Mouse (Mus musculus) forebrain, embryonic 15.5 days (tissue): ENCODE data around the gene Bst2. TPM values are rescaled to one million over a fixed set of nuclear protein-coding genes. Genes with fewer than 3 reads are reported as not detected.
A peak's percentile ranks its signal among the peaks of the same experiment; 100 is the strongest.

Experiments
- ATAC-seq: fragments of 200-750 bp; cut with Nextera tagmentation; replicated peaks from 2 replicates; pipeline ENCODE4 v1.8.0; 2017; ENCODE audit warnings: mild to moderate bottlenecking, moderate TSS enrichment, moderate library complexity
- H3K27ac ChIP-seq: fragments of 300-500 bp; sonication (generic); replicated peaks from 2 replicates; pipeline ENCODE4 v1.5.1; 2015; ENCODE audit warnings: mild to moderate bottlenecking, inconsistent platforms
- H3K27me3 ChIP-seq: fragments of 300-500 bp; sonication (generic); 2 replicates; pipeline ENCODE4 v1.6.1; 2015; ENCODE audit warnings: inconsistent platforms
- H3K36me3 ChIP-seq: fragments of 300-500 bp; sonication (generic); 2 replicates; pipeline ENCODE4 v1.6.1; 2015; ENCODE audit warnings: mild to moderate bottlenecking, inconsistent platforms
- H3K4me1 ChIP-seq: fragments of 300-500 bp; sonication (generic); 2 replicates; pipeline ENCODE4 v1.6.1; 2015; ENCODE audit warnings: inconsistent platforms
- H3K4me2 ChIP-seq: fragments of 300-500 bp; sonication (generic); replicated peaks from 2 replicates; pipeline ENCODE4 v1.6.1; 2015; ENCODE audit warnings: mild to moderate bottlenecking, inconsistent platforms
- H3K4me3 ChIP-seq: fragments of 300-500 bp; sonication (generic); 2 replicates; pipeline ENCODE4 v1.5.1; 2015; ENCODE audit warnings: mild to moderate bottlenecking, inconsistent platforms
- H3K9ac ChIP-seq: fragments of 300-500 bp; sonication (generic); replicated peaks from 2 replicates; pipeline ENCODE4 v1.6.1; 2015; ENCODE audit warnings: mild to moderate bottlenecking, inconsistent platforms
- H3K9me3 ChIP-seq: fragments of 300-500 bp; sonication (generic); 2 replicates; pipeline ENCODE4 v1.6.1; 2016; ENCODE audit warnings: inconsistent platforms
- WGBS: fragments of 180-500 bp; shearing (Covaris S2); methylation state at CpG from one replicate; pipeline ENCODE4 v1.1.7; 2015; ENCODE audit warnings: mixed read lengths; 5-methylcytosine and 5-hydroxymethylcytosine counted together
- polyA plus RNA-seq: library from polyadenylated mRNA; unstranded; fragments of >200 nt; fragmentation: Nextera tagmentation; extraction: Ambion mirVana; gene quantifications from 2 replicates; pipeline ENCODE4 v1.2.1, GENCODE M21; 2015

Gene Bst2
- polyA plus RNA-seq, 1 experiment from 2014 or later = 8.5 TPM

DNA sequence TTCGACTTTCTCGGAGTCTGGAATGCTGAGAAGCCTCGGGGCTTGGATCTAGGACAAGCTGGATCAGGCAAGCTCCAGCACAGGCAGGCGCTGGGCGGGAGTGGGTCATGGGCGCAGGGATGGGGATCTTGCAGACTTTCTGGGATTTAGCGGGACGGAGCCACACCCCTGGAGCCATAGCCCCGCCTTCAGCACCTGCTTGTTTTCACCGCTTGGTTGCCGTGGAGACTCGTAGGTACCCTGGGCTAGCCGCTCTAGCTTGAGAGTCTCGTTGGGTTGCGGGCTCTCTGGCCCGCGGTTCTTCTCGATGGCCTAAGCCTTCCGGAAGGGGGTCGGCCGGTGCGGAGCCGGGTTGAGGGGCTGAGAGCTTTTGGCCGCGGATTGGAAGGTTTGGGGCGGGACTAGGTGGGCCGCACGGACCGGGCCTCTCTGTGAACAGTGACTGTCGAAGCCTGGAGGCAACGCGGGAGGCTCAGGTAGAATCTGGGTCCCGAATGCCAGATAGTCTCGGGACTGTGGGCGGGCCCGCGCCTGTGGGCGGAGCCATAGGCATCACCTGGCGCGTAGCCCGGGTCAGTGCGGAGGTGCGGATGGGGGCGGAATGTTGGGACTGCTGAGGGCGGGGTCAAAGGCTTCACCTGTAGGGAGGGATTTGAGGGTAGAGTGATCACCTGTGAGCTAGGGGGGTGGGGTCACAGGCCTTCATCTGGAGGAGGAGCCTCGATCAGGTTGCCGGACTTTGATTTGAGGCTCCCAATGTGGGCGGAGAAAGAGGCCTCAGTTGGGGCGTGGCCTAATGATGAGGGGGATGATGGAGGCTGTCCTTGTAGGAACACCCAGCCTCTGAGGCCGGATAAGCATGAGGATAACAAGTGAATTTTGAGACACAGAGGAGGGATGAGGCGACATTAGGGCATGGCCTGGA, 32.4 kb upstream of the Bst2 start:
- Histone ChIP-seq H3K4me1 (peaks cover 45% of the 10 kb centered on the region), H3K27me3 (no peaks in the 10 kb centered on the region), H3K9ac (peak overlapping the region; percentile 67), H3K27ac (peak overlapping the region; percentile 86), H3K36me3 (no peaks in the 10 kb centered on the region), H3K9me3 (no peaks in the 10 kb centered on the region), H3K4me2 (peak overlapping the region; percentile 49), H3K4me3 (peak overlapping the region; percentile 61)
- peak; percentile 81 for ATAC-seq
- under 1% methylated on average over 51 of the region's 51 CpGs for WGBS

DNA sequence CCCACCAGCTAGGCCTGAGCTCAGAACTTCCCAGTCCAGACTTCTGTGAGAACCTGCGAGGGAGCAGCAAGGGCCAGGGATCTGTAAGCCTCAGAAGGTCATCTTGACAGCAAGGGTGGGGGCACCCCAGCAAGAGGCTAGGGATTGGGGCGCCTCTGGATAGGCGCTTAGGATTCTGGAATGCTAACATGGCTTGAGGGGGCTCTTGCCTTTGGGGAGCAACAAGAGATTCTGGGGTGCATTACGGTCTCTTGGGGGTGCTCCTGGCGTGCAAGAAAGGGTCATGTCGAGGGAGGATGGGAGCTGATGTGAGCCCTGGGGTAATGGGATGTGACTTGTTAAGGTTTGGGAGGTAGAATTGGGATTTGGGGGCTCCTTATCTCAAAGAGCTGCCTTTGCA, 31.7 kb upstream of the Bst2 start:
- peak overlapping the region; percentile 67 for H3K9ac ChIP-seq
- no peaks in the 10 kb centered on the region for H3K9me3 ChIP-seq
- H3K4me1 ChIP-seq = peaks cover 38% of the 10 kb centered on the region
- H3K27me3 ChIP-seq = no peaks in the 10 kb centered on the region
- H3K4me2 ChIP-seq = peak overlapping the region; percentile 49
- WGBS = 14% methylated on average over 6 of the region's 6 CpGs
- ATAC-seq = no peak
- peak overlapping the region; percentile 61 for H3K4me3 ChIP-seq
- H3K36me3 ChIP-seq = no peaks in the 10 kb centered on the region
- peak overlapping the region; percentile 86 for H3K27ac ChIP-seq

DNA sequence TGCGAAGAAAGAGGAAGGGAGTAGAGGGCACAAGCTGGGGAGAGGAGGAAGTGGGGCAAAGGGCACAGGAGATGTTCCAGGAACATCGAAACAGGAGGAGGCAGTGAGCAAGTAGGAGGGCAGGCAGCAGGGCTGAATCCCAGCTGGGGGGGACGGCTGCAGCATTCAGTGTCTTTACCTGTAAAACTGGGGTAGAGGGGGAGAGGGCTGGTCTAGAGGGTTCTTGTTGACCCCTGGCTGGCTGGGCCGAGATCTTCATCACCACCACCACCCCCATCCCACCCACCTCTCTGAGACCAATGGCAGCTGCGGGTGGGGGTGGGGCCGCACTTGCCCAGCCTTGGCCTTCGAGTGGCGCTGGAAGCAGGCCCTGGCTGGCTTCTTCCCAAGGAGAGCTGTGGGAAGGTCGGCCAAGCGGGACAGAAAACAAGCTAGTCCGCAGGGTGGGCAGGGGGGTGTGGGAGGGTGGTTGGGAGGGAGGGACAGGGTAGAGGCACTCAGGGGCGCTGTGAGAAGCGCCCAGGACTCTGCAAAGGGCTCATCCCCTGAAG, 31.2 kb upstream of the Bst2 start, which contains the start of gene Slc27a1:
TSS of gene Slc27a1 (plus strand) at position 496 of the 551 bp plus-strand sequence.
- Histone ChIP-seq H3K27ac (peak within 1 kb of the TSS; percentile 86), H3K27me3 (no peaks in the 10 kb centered on the region), H3K4me1 (peaks cover 38% of the 10 kb centered on the region), H3K4me3 (peak within 1 kb of the TSS; percentile 61), H3K36me3 (no peaks in the 10 kb centered on the region), H3K9ac (peak within 1 kb of the TSS; percentile 67), H3K4me2 (peak within 1 kb of the TSS; percentile 49), H3K9me3 (no peaks in the 10 kb centered on the region)
- no peak for ATAC-seq
- 10% methylated on average over 13 of the region's 13 CpGs for WGBS

DNA sequence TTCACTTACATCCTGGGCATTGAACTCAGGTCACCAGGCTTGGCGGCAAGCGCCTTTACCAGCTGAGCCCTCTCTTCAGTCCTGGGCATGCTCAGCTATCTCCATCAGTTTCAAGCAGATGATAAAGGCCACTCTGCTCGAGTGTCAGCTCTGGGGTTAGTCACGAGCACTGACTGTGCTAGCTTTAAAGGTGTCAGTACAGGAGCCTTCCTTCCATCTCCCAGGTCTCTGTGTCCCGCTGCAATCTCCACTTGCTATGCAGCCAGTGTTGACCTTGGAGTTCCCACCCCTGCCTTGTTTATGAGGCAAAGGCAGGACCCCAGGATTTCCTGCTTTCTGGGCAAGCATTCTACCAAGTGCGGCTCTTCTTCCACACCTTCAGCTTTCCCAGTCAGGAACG, 30.3 kb upstream of the Bst2 start:
- ATAC-seq = no peak
- Histone ChIP-seq H3K27me3 (peaks cover 7% of the 10 kb centered on the region), H3K4me2 (no peak overlapping the region), H3K4me1 (peaks cover 34% of the 10 kb centered on the region), H3K4me3 (no peak overlapping the region), H3K36me3 (no peaks in the 10 kb centered on the region), H3K27ac (no peak overlapping the region), H3K9me3 (no peaks in the 10 kb centered on the region), H3K9ac (no peak overlapping the region)
- WGBS = 77% methylated on average over 7 of the region's 7 CpGs

DNA sequence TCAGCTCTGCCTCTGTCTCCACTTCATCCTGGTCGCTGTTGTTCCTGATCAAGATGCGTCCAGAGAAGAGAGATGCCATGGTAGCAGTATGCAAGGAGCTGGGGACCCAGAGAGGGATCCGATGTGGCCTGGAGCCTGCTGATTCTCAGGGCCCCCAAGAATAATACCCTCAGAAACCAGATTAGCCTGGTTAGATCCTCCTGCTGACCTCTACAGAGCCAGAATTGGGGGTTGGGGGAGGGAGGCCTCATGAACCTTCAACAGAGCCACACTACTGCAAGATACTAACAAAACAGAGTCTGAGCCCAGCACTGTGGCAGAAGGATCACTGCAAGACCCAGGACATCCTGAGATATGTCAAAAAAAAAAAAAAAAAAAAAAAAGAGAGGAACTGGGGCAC, 29.2 kb upstream of the Bst2 start, which contains the start of gene Nxnl1:
TSS of gene Nxnl1 (minus strand) at position 101 of the 400 bp plus-strand sequence.
- Histone ChIP-seq H3K4me1 (peaks cover 26% of the 10 kb centered on the region), H3K4me2 (no peak within 1 kb of the TSS), H3K36me3 (no peaks in the 10 kb centered on the region), H3K9me3 (no peaks in the 10 kb centered on the region), H3K4me3 (no peak within 1 kb of the TSS), H3K27ac (no peak within 1 kb of the TSS), H3K9ac (no peak within 1 kb of the TSS), H3K27me3 (peaks cover 18% of the 10 kb centered on the region)
- WGBS = 58% methylated on average over 3 of the region's 3 CpGs
- no peak for ATAC-seq

DNA sequence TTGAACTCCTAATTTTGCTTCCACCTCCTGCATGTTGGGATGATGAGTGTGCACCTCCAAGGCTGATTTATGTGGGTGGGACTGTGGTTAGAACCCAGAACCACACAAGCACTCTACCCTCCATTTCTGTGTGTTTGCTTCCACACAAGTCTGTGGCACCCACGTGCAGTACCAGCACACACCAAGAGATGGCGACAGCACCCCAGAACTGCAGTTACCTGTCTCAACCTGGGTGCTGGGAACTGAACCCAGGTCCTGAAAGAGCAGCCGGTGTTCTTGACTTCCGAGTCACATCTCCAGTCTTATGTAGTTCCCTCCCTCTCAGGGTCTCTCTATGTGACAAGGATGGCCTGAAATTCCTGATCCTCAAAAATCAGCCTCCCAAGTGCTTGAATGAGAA, 26.7 kb upstream of the Bst2 start:
- Histone ChIP-seq H3K27ac (no peak overlapping the region), H3K27me3 (peaks cover 41% of the 10 kb centered on the region), H3K36me3 (no peaks in the 10 kb centered on the region)

DNA sequence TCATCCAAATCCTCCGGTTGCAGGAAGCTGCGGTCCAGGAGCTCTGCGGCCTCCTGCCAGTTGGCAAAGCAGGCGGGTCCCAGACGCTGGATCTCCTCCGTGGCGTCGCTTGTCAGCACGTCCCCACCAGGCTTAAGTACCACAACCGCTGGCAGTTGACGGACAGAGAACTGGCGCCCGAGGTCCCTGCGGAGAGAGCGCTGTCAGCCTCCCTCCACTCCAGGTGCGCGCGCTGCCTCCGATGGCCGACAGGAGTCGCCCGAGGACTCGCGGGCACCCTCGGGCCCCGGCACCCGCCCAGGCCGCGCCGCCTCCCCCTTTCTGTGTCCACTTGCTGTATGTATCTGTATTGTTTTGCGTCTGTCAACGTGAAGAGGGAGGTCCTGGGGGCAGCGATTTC, 25.5 kb upstream of the Bst2 start:
- Histone ChIP-seq H3K36me3 (no peaks in the 10 kb centered on the region), H3K27ac (no peak overlapping the region), H3K4me2 (peak overlapping the region; percentile 43), H3K9me3 (no peaks in the 10 kb centered on the region), H3K4me3 (peak overlapping the region; percentile 24), H3K9ac (0 out of 2 replicates have a peak overlapping the region, but pooled peaks have one; percentile 20), H3K27me3 (peaks cover 53% of the 10 kb centered on the region), H3K4me1 (peaks cover 19% of the 10 kb centered on the region)
- ATAC-seq = peak; percentile 42
- under 1% methylated on average over 33 of the region's 33 CpGs for WGBS

More for the DNA sequence above, 26.7 kb upstream of the Bst2 start:
- no peak overlapping the region for H3K4me3 ChIP-seq
- H3K9ac ChIP-seq = no peak overlapping the region
- ATAC-seq = no peak
- H3K4me2 ChIP-seq = no peak overlapping the region
- H3K4me1 ChIP-seq = peaks cover 18% of the 10 kb centered on the region
- 88% methylated on average over 4 of the region's 4 CpGs for WGBS
- no peaks in the 10 kb centered on the region for H3K9me3 ChIP-seq

DNA sequence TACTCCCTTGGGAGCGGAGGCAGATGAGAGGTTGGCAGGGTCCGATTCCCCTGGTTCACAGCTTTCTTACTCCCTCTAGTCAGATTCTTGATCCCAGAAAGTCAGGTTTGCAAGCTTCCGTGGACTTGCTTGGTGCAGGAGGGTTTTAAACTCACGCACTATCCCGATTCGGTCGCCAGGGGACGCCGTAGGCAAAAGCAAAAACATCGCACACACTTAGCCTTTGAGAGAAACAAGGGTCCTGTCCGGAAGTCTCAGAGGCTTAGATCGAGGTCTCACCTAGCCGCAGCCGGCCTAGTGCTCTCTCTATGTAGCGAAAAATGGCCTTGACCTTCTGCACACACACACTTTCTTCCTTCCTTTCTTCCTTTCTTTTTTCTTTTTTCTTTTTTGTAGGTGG, 24.1 kb upstream of the Bst2 start:
- Histone ChIP-seq H3K36me3 (no peaks in the 10 kb centered on the region), H3K27me3 (peaks cover 67% of the 10 kb centered on the region), H3K9me3 (no peaks in the 10 kb centered on the region), H3K9ac (no peak overlapping the region), H3K4me3 (no peak overlapping the region), H3K27ac (no peak overlapping the region), H3K4me2 (no peak overlapping the region), H3K4me1 (peaks cover 19% of the 10 kb centered on the region)
- ATAC-seq = peak; percentile 41; the same call in 1 of the 2 replicates
- WGBS = 2% methylated on average over 15 of the region's 15 CpGs

DNA sequence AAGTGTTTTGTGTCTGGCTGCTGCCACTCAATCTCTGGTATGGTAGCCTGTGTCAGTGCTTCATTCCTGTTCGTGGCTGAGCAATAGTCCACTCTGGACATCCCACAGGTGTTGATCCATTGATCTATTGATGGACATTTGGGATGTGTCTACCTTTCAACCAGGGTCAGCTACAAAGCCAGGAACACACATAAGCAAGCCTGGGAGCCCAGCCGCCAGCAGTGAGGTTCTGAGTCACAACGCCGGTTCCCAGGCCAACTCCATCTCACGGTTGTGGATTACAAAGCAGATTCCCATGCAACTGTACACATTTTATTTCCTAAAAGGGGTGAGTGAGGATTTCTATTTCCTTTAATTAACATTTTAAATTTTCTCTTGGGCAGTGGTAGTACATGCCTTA, 23.5 kb upstream of the Bst2 start:
- Histone ChIP-seq H3K27ac (no peak overlapping the region), H3K4me1 (peaks cover 19% of the 10 kb centered on the region), H3K27me3 (peaks cover 73% of the 10 kb centered on the region), H3K36me3 (no peaks in the 10 kb centered on the region), H3K4me3 (no peak overlapping the region), H3K9ac (no peak overlapping the region), H3K9me3 (no peaks in the 10 kb centered on the region), H3K4me2 (no peak overlapping the region)
- no peak for ATAC-seq
- 85% methylated on average over 5 of the region's 5 CpGs for WGBS

DNA sequence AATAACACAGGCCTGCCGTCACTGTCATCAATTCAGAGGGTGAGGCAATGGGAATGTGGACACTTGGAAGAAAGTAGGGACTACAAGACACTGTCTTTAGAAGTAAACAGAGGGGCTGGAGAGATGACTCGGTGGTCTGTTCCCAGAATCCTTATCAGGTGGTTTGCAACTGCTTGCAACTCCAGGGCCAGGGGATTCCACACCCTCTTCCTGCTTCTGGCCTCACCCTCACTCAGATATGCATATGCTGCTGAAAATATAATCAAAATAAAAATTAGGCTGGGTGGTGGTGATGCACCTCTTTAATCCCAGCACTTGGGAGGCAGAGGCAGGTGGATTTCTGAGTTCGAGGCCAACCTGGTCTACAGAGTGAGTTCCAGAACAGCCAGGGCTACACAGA, 22.8 kb upstream of the Bst2 start:
- Histone ChIP-seq H3K9ac (no peak overlapping the region), H3K36me3 (no peaks in the 10 kb centered on the region), H3K4me2 (no peak overlapping the region), H3K4me1 (peaks cover 19% of the 10 kb centered on the region), H3K27me3 (peaks cover 78% of the 10 kb centered on the region), H3K27ac (no peak overlapping the region), H3K9me3 (no peaks in the 10 kb centered on the region), H3K4me3 (no peak overlapping the region)
- WGBS = 75% methylated on average over 3 of the region's 3 CpGs
- ATAC-seq = no peak

DNA sequence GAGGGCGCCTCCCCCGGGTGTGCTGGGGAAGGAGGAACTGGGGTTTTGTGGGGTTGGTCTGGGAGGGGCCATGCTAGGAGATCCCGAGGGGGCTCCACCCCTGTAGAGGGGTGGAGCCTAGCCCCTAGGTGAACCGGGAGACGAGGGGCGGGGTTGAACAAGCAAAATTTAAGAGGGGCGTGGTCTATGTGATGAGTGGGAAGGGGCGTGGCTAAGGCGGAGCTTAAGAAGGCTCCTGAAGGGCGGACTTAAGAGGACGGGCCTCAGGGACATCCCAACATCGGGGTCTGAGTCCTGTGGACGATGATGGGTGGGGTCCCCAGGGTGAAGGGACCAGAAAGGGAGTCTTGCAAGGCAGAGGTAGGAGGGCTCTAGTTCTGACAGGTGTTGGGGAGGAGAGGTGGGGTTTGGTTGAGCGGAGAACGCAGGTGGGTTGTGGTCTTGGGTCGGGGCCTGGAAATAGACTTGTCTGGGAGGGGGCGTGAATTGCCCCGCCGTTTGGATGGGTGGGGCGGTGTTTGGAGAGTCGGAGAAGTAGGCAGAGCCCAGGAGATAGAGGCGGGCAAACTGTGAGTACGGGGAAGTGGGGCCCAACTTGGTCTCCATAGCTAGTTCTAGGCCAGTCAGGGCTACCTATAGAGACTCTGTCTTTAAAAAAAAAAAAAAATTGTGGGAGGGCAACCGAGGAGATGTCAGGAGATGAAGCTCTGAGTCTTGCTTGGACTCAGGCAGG, 21.9 kb upstream of the Bst2 start:
- H3K4me1 ChIP-seq = peaks cover 19% of the 10 kb centered on the region
- no peak; the same call in 1 of the 2 replicates for ATAC-seq
- H3K27me3 ChIP-seq = peaks cover 81% of the 10 kb centered on the region
- no peak overlapping the region for H3K27ac ChIP-seq
- H3K9ac ChIP-seq = no peak overlapping the region
- 2% methylated on average over 24 of the region's 24 CpGs for WGBS
- no peaks in the 10 kb centered on the region for H3K9me3 ChIP-seq
- no peaks in the 10 kb centered on the region for H3K36me3 ChIP-seq
- H3K4me3 ChIP-seq = peak overlapping the region; percentile 26
- peak overlapping the region; percentile 33 for H3K4me2 ChIP-seq
